Mouse (Mus musculus) embryo, embryonic 11 days (tissue): Measurements from ENCODE around the gene Gm49601.

Source experiments
- DNase-seq: peaks from one replicate; pipeline ENCODE4 v3.0.0-alpha.2; 2015

Gene Gm49601

DNA sequence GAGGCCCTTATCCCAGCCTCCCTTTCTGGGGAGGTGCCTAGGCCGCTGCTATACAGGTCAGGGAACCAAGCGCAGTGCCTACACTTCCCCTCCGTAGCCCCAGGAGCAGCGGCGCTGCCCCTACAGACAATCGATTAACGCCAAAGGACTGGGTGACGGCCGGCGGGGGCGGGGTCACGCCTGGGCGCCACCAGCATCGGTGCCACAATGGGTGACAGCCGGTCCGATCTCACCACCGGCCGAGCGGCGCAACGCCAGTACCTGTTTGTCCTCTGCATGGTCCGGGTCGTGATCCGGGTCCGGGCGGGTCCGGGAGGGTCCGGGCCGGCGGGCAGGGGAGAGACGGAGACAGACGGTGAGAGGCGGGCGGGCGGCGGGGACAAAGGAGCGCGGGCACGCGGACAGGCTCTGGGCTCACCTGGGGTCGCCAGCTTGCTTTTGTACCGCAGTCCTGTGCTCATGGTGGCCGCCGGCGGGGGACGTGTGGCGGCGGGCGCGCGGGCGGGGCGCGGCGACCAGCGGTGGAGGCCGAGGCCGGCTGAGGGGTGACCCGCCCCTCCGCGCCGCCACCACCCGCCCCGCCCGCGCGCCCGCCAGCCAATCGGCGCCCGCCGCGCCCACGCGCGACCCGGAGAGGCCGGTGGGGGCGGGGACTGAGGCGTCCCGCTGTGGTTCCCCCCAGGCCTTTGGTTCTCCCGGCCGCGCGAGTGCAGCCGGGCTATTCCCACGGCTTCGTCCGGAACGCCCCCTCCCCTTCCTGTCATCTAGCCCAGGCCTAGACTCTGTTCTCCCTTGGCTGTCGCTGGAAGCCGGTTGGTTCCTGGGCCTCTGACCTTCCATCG, 3.4 kb upstream of the Gm49601 start, which contains the start of gene Sept5:
Gene Sept5, minus strand, starts transcription at position 565 of the 842 bp plus-strand sequence.
- DNase-seq, result peak; percentile 80

DNA sequence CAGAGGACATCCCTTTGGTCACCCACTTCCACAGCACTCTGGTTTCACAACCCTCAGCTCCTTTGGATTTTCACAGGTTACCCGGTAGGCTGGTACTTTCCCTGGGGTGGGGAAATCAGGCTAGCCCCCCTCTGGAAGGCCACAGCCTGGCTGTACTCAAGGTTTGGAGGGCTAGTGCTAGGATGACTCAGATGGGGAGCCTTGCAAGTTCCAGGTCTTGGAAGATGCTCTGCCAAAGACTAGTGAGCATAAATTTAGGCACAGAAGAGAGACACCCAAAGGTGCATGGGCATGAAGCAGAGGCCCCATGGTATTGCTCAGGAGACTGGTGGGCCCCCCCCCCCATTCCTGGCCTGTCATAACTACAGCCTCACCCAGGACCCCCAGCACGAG, 2.7 kb upstream of the Gm49601 start:
- no peak for DNase-seq

- DNase-seq, result no peak
Measured at GRCm38 (mm10) chr16:18628206-18628947, 2.1 kb upstream of the Gm49601 start.

- no peak for DNase-seq
Measured at GRCm38 (mm10) chr16:18627163-18627562, 936 bp upstream of the Gm49601 start.

GRCm38 (mm10) chr16:18625791-18626311, 376 bp downstream of the Gm49601 start:
- no peak for DNase-seq

GRCm38 (mm10) chr16:18625097-18625496, 1.1 kb downstream of the Gm49601 start:
- no peak for DNase-seq

DNA sequence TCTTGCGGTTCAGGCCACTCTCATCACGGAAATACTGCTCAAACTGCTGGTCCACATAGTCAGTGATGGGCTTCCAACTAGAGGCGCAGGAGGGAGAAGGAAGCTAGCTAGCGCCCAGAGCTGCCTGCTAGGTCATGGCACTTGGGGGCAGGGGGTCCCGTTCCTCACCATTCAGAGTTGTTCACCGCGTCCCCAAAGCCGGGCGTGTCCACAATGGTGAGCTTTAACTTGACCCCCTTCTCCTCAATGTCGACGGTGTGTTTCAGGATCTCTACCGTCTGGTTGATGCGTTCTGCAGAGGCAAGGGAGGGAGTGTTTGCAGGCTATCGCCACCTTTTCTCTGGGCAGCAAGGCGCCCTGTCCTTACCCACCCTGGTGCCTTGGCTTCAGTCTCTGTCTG, 1.6 kb downstream of the Gm49601 start:
- no peak for DNase-seq

DNA sequence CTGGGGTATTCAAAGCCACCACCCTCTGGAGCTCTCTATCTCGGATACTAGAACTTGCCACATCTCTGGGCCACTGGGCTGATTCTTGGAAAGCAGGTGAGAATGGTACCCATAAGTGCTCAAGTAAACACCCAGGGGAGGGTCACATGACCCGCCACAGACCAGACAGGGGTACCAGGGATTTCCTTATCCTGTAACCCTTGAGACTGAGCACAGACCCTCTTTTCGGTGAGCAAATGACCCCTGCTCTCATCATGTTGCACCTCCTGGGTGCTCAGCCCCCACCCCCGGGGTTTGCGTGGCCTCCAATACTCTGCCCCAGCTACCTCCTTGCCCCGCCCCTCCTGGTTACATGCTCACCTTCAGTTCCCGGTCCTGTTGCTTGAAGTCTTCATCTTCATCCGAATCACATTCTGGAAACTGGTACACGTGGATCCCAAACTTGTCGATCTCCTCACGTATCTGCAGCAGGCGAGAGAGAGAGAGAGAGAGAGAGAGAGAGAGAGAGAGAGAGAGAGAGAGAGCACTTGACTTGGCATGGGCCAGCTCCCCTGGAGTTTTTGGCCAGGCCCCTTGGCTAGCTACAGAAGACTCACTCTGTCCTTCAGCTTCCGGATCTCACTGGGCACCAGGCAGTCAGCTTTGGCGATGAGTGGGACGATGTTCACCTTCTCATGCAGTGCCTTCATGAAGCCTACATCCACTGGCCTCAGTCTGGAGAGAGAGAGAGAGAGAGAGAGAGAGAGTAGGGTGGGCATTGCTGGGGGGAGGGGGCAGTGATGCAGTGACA, 2.3 kb downstream of the Gm49601 start:
- no peak for DNase-seq

DNA sequence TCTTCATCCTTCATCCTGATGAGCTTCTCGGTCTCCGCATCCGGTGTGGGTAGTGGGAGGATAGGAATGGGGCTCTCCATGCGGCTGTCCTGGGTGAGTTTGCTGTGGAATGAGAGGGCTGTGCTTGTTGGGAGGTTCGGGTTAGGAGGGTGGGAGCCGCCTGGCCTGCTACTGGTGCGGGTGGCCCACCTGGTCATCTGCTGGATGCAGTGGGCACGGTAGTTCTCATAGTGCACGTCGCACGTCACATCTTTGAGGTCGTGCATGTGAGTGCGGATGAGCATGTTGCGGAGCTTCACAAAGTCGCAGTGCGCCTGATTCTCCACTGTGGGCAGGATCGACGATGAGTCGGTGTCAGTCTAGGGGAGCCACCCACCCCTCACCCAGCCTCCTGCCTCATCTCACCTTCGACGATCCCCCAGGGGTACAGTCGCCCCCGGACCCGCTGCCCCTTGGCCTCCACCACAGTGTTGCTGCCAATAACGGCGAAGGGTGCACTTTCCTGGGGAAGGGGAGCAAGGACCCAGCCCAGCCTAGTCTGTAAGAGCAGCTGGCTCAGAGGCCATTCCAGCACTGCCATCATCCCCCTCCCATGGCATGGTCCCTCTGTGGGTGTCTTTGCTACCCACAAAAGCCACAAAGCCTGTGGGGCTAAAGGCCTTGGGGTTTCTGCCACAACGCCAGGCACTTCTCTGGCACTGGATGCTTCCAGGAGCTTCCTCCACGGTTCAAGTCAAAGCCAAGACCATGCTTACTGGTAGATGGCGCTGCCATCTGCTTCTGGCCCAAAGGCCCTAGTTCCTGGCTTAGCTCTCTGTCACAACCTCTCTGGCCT, 3.1 kb downstream of the Gm49601 start:
- no peak for DNase-seq

GRCm38 (mm10) chr16:18622019-18622418, 4.2 kb downstream of the Gm49601 start, which contains the start of gene Gp1bb:
Gene Gp1bb (minus strand): TSS chr16:18622403.
- DNase-seq, result no peak

GRCm38 (mm10) chr16:18621362-18622001, 4.7 kb downstream of the Gm49601 start:
- DNase-seq, result no peak

DNA sequence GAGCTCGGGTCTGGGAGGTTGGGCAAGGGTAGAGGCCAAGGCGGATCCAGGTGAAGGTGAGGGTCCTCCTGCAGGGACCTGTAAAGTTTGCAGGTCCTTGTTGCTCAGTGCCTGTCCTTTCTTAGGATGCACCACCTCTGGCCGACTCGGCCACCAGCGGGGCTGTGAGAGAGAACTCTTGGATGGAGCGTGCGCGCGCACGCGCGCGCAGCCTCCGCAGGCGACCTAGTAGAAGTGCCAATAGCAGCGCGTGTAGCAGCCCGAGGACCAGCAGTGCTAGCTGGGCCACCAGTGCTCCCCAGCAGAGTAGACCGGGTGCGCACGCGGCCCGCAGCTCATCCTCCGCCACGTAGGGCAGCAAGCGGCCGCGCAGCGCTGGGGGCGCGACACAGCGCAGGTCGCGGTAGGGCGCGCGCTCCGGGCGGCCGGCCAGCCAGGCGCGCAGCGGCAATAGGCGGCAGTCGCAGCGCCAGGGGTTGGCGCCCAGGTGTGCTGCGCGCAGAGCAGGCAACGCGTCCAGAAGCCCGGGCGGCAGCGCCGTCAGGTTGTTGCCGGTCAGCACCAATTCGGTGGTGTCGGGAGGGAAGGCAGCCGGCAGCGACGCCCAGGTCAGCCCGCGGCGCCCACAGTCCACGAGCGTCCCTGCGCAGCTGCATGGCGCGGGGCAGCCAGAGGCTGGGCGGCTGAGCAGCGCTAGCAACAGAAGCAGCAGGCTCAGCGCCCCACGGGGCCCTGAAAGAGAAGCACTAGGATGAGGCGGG, 5.4 kb downstream of the Gm49601 start:
- peak; percentile 68 for DNase-seq

DNA sequence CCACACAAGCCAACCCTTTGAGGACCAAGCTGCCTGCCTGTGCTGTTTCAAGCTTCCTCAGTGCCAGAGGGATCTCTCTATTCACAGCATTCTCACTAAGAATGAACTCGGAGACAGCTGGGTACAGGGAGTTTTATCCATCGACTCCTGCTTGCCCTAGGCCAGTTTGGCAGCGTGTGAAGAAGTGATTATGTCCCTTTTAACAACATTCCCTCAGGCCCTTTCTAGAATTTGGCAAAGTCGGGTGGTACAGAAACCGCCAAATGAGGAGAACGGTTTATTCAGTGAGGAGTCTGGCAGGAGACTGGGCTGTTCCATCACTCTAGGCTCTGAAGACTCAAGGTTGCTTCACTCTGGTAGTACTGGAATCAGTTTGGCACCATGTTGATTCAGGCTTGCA, 6.0 kb downstream of the Gm49601 start:
- no peak for DNase-seq

GRCm38 (mm10) chr16:18619110-18619509, 7.1 kb downstream of the Gm49601 start:
- no peak for DNase-seq

DNA sequence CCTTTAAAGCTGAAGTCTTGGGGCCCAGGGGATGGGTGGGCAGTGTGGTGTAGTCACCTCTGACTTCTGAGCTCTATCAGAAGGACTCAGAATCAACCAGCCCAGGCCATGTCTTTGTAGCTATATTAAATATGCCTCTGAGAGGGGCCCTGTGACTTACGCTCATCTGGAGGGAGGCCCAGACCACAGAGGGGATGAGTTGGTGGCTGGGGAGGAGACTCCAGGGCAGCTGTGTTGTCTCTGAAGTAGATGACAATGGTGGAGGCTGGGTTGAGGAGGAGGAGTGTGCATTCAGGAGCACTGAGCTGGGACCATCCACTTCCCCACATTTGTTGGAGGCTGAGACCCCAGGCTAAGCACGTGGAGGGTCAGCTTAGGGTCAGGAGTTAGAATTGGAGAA, 7.9 kb downstream of the Gm49601 start:
- DNase-seq, result no peak

DNA sequence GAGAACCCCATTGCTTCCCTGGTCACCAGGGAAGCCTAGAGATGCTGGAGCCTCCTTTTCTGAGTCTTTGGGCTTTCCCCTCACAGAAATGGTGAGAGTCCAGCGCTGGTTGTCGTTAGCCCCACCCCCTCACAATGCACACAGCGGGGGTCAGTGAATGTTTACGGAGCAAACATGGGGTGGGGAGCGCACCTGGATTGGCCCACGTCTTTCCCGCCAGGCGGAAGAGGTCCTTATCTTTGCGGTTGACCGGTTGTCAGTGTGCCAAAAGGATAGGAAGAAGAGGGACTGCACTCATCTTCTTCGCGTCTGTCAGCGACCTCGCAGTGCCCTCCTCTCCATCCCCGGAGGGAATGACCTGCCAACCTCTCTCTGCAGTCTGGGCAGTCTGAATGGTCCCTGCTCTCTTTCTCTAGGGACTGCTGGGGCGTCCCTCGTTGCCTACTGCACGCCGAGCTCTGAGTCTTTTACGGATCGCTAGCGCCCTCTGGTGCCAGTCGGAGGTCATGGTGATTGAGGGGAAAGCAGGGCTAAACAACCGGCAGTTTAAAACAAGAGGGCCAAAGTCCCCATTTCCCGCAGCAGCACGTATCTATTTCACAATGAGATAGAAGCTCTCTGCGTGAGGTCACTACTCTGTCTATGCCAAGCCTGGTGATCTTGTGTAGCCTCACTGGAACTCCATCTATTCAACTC, 8.7 kb downstream of the Gm49601 start:
- peak; percentile 91 for DNase-seq

DNA sequence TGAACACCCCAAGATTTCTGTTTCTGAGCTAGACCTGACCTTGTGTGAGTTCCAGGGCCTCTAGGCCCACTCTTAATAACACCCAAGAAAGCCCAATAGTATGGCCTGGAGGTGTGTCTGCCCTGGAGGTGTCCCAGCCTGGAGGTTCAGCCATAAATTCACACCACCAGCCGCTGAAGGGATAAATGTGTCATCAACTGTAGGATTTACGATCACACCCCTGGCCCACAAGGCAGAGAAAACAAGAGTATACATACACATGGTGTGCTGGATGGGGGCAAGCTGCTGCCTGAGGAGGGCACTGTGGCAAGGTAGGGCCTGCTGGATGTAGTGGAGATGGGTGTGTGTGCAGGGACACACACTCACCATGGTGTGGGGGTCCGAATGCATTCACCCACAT, 12.9 kb downstream of the Gm49601 start:
- DNase-seq, result no peak

DNA sequence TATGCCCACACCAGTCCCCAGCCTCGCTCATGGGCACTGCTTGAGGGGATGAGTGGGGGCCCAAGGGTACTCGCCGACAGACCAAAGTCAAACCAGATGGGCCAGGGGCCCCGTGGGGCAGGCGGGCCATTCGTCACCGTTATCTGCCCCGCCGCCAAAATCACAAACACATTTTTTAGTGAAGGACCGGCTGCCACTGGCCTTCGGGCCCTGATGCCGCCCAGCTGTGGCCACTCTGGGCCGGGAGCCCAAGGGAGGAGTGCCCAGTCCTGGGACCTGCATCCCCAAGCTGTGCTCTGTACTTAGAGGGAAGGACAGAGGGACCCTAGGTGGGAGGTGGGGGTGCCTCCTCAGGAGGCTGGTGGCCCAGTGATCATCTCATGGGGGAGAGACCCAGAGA, 14.5 kb downstream of the Gm49601 start:
- DNase-seq, result no peak

DNA sequence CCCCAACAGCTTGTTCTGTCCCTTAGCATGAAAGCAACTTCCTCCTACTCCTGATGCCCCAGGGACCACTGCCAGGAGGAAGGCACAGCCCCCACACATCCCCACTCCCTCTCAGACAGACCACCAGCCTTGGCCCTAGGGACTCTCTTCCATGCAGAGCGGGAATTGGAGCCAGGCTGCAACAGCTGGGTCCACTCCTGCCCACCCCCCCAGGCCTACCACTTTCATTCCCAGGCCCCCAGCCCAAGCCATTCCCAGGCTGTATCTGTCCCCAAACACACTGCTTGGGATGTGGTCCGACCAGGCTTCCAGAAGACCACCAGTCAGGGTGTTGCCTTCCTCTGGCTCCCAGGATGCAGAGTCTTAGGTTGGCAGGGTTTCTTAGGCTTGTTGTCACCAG, 17.1 kb downstream of the Gm49601 start:
- no peak for DNase-seq

DNA sequence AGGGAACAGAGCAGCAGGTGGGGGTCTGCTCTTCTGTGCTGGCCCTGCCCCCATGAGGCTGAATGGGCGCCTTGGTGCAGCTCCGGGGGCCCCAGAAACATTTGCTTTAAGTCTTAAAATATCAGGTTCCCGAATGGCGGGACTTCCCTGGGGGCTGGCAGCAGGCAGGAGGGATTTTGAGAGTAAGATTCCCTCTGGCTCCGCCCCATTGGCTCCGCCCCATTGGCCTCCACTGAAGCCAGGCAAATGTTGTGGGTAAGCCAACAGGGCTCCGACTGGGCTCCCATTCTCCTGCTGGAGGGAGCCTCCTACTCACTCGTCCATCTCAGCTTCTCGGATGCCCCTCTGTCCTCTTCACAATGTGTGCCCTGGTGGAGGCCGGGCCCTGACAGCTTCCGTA, 18.0 kb downstream of the Gm49601 start:
- peak; percentile 70 for DNase-seq
